Comparison of ENCODE assay signal across 1 mouse cellular context in genomic region chr11:116076836-116077235, GRCm38 (mm10).
TF ChIP-seq lines count a peak whose summit lies in the region.

No protein-coding gene starts in this region.

TF ChIP-seq in MEL, 35 proteins besides CTCF, POLR2A, EP300 and RAD21 (continued from another document):
- TF ChIP-seq USF2 (IDR thresholded peaks at IDR 0.05; ENCODE audit: borderline replicate concordance in 1 of 2, insufficient read depth in 1 of 2, low read depth in 1 of 2, low read length in 2 of 2) = no peak
- peak; percentile 84 for TF ChIP-seq ZMIZ1 (IDR thresholded peaks at IDR 0.05; ENCODE audit: low read depth, low read length)
- TF ChIP-seq NELFE (IDR thresholded peaks at IDR 0.05; ENCODE audit: low read depth, low read length) = peak; percentile 87
- peak; percentile 74 for TF ChIP-seq RCOR1 (IDR thresholded peaks at IDR 0.05; ENCODE audit: low read depth, low read length)
- peak; percentile 98 for TF ChIP-seq MAZ (IDR thresholded peaks at IDR 0.05; ENCODE audit: low read depth, low read length)
- no peak for TF ChIP-seq NRF1 (IDR thresholded peaks at IDR 0.05; ENCODE audit: insufficient read depth, low read depth, low read length, poor library complexity, severe bottlenecking)
- TF ChIP-seq MAX (IDR thresholded peaks at IDR 0.05; ENCODE audit: low read length) = peak; percentile 75
- TF ChIP-seq GATA1 (IDR thresholded peaks at IDR 0.05; ENCODE audit: low read depth, low read length) = peak; percentile 92
- peak; percentile 75; the same call in 1 of the 2 replicates for TF ChIP-seq MYC (IDR thresholded peaks at IDR 0.05; ENCODE audit: low read depth, low read length)
- TF ChIP-seq ZC3H11A (IDR thresholded peaks at IDR 0.05; ENCODE audit: low read depth, low read length) = no peak
- TF ChIP-seq POLR2AphosphoS2 (IDR thresholded peaks at IDR 0.05; ENCODE audit: low read length) = peak; percentile 94
- no peak for TF ChIP-seq ZNF384 (IDR thresholded peaks at IDR 0.05; ENCODE audit: low read depth, low read length)
- no peak for TF ChIP-seq E2F4 (IDR thresholded peaks at IDR 0.05; ENCODE audit: borderline replicate concordance, low read depth, low read length)
- TF ChIP-seq POLR2AphosphoS5 (IDR thresholded peaks at IDR 0.05; ENCODE audit: borderline replicate concordance, low read depth, low read length) = 0 out of 2 replicates have a peak, but pooled peaks have one; percentile 39
- TF ChIP-seq HCFC1 (IDR thresholded peaks at IDR 0.05; ENCODE audit: low read depth, low read length) = peak; percentile 78
- TF ChIP-seq MEF2A (IDR thresholded peaks at IDR 0.05; ENCODE audit: extremely low read depth, insufficient replicate concordance, low read depth, low read length, poor library complexity, severe bottlenecking) = peak; percentile 57; the same call in 1 of the 2 replicates
- TF ChIP-seq TBP (IDR thresholded peaks at IDR 0.05; ENCODE audit: low read depth, low read length) = peak; percentile 86
- peak; percentile 31; the same call in 1 of the 2 replicates for TF ChIP-seq CHD2 (IDR thresholded peaks at IDR 0.05; ENCODE audit: low read length)
- peak; percentile 97 for TF ChIP-seq ETS1 (IDR thresholded peaks at IDR 0.05; ENCODE audit: low read depth, low read length)
- TF ChIP-seq KAT2A (conservative IDR thresholded peaks at IDR 0.05; ENCODE audit: low read depth, low read length) = no peak; the same call in 1 of the 2 replicates
- TF ChIP-seq MAFK (IDR thresholded peaks at IDR 0.05; ENCODE audit: borderline replicate concordance, low read depth, low read length) = no peak
- no peak for TF ChIP-seq UBTF (IDR thresholded peaks at IDR 0.05; ENCODE audit: borderline replicate concordance, insufficient read depth, low read depth, low read length)
- peak; percentile 82 for TF ChIP-seq ELF1 (IDR thresholded peaks at IDR 0.05; ENCODE audit: low read depth, low read length)
- peak; percentile 98 for TF ChIP-seq TCF12 (IDR thresholded peaks at IDR 0.05; ENCODE audit: low read depth, low read length)
- TF ChIP-seq USF1 (IDR thresholded peaks at IDR 0.05; ENCODE audit: low read depth, low read length) = no peak
- TF ChIP-seq JUND (IDR thresholded peaks at IDR 0.05; ENCODE audit: low read depth, low read length) = no peak
- peak; percentile 57; the same call in 1 of the 2 replicates for TF ChIP-seq MYB (IDR thresholded peaks at IDR 0.05; ENCODE audit: low read depth, low read length)
- TF ChIP-seq ZKSCAN1 (IDR thresholded peaks at IDR 0.05; ENCODE audit: low read depth, low read length) = no peak
- TF ChIP-seq TAL1 (IDR thresholded peaks at IDR 0.05; ENCODE audit: low read length) = peak; percentile 95
- TF ChIP-seq MXI1 (IDR thresholded peaks at IDR 0.05; ENCODE audit: low read depth, low read length) = peak; percentile 62; the same call in 1 of the 2 replicates
TF ChIP-seq in MEL: peak in this region for 22.
